Mouse (Mus musculus) stomach, embryonic 14.5 days (tissue): ENCODE measurements at regions not wholly inside any gene's neighbourhood (a gene's known extent, or its start where the extent isn't known, plus 50 kb on each side); places are given as distances from the start of the nearest gene placed in this dataset.
A peak's percentile ranks its signal among the peaks of the same experiment; 100 is the strongest.

Experiments used
- ATAC-seq: fragments of 200-750 bp; cut with Nextera tagmentation; 2 replicates; pipeline ENCODE4 v1.8.0; 2017; ENCODE audit warnings: low read depth, moderate TSS enrichment; ENCODE audit not compliant: insufficient number of reproducible peaks, insufficient read depth, low FRiP score
- H3K27ac ChIP-seq: fragments of 300-500 bp; sonication (generic); 2 replicates; pipeline ENCODE4 v1.5.1; 2014; ENCODE audit warnings: mild to moderate bottlenecking, low read length, moderate library complexity, mixed read lengths
- H3K27me3 ChIP-seq: fragments of 300-500 bp; sonication (generic); 2 replicates; pipeline ENCODE4 v1.6.1; 2014; ENCODE audit warnings: low read length, control low read depth, mixed read lengths; ENCODE audit not compliant: control insufficient read depth, insufficient read depth
- H3K36me3 ChIP-seq: fragments of 300-500 bp; sonication (generic); 2 replicates; pipeline ENCODE4 v1.6.1; 2014; ENCODE audit warnings: mild to moderate bottlenecking, control low read depth, low read length, moderate library complexity, mixed read lengths; ENCODE audit not compliant: control insufficient read depth, insufficient read depth
- H3K4me1 ChIP-seq: fragments of 300-500 bp; sonication (generic); 2 replicates; pipeline ENCODE4 v1.6.1; 2014; ENCODE audit warnings: low read length, control low read depth, mixed read lengths; ENCODE audit not compliant: control insufficient read depth, insufficient read depth
- H3K4me2 ChIP-seq: fragments of 300-500 bp; sonication (generic); replicated peaks from 2 replicates; pipeline ENCODE4 v1.6.1; 2014; ENCODE audit warnings: low read depth, low read length, control low read depth
- H3K4me3 ChIP-seq: fragments of 300-500 bp; sonication (generic); 2 replicates; pipeline ENCODE4 v1.5.1; 2014; ENCODE audit warnings: low read depth, low read length, control low read depth
- H3K9ac ChIP-seq: fragments of 300-500 bp; sonication (generic); replicated peaks from 2 replicates; pipeline ENCODE4 v1.6.1; 2014; ENCODE audit warnings: low read depth, mild to moderate bottlenecking, control low read depth, low read length, moderate library complexity, mixed read lengths
- H3K9me3 ChIP-seq: fragments of 300-500 bp; sonication (generic); 2 replicates; pipeline ENCODE4 v1.6.1; 2016; ENCODE audit warnings: low read depth, low read length, control low read depth; ENCODE audit not compliant: control insufficient read depth
- WGBS: fragments of 180-500 bp; shearing (Covaris S2); extraction: QIAGEN DNeasy Blood & Tissue Kit; methylation state at CpG from one replicate; pipeline ENCODE4 v1.1.7; 2014; 5-methylcytosine and 5-hydroxymethylcytosine counted together

DNA sequence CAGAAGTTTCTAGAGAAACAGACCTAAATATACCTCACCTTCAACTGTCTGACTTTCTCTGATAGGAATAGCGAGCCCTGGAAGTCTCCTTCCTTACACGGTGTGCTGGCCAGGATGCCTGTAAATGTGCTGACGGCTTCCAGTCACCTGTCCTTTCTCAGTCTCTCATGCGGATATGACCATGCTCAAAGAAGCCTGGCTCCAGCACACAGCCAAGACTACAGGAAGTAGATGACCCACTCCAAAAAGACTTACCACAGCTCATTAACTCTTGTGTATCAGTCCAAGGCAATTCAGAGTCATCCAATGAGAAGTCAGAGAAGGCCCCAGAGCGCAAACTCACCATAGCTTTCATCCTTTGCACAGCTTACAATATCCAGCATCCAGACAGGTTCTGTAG lies 186.3 kb downstream of the Synb start:
- Histone ChIP-seq H3K36me3 (no peaks in the 10 kb centered on the region), H3K4me3 (no peak overlapping the region), H3K4me2 (no peak overlapping the region), H3K27ac (no peak overlapping the region), H3K27me3 (no peaks in the 10 kb centered on the region), H3K9me3 (no peaks in the 10 kb centered on the region), H3K9ac (no peak overlapping the region), H3K4me1 (no peaks in the 10 kb centered on the region)
- no peak for ATAC-seq
- WGBS, result 90% methylated on average over 5 of the region's 5 CpGs

DNA sequence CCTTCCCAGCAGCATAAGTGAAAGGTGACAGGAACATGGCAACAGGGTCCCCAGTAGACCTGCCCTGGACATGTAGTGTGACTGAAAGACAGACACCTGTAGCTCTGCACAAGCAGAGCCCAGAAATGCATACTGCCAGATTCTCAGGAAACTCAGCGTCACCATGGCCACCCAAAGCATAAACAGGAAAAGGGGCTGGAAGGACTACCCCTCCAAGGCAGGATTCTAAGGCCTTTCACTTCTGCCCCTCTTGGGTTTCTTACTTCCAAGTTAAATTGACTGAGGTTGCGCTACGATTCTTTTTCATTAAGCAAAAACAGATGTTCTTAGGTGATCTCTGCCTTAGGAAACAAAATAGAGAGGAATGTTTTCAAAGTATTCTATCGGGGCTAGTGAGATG lies 189.5 kb downstream of the Synb start:
- H3K4me3 ChIP-seq, result no peak overlapping the region
- H3K4me2 ChIP-seq, result no peak overlapping the region
- no peak overlapping the region for H3K9ac ChIP-seq
- no peaks in the 10 kb centered on the region for H3K4me1 ChIP-seq
- H3K36me3 ChIP-seq, result no peaks in the 10 kb centered on the region
- H3K27me3 ChIP-seq, result no peaks in the 10 kb centered on the region
- 77% methylated on average over 4 of the region's 4 CpGs for WGBS
- H3K9me3 ChIP-seq, result no peaks in the 10 kb centered on the region
- H3K27ac ChIP-seq, result no peak overlapping the region
- ATAC-seq, result no peak

DNA sequence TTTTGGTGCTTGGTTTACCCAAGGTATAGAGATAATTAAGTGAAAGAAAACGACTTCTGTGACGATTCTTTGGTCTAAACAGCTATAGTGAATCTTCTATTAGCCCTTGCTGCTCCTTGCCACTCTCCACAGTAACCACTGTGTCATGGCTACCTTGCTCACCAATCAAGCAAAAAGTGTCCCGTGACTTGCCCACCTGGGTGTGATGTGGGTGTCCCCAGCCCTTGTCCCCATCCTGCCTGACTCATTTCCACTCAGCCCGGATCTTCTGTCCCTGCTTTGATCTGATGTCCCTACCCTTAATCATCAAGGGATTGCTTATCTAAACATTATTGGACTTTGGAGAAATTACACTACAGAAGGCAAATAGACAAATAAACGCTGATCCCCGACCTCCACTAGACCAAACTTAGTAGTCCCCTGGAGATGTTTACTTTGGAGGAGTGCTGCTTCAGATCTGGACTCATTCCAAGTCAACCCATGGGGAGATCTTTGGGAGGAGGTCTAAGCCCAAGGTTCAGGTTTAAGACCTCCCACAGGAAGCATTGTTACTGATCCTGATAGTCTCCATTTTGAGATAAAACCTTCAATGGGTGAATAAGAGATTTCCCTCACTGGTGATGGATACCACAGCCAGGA lies 190.6 kb downstream of the Synb start:
- WGBS, result 60% methylated on average over 6 of the region's 6 CpGs
- Histone ChIP-seq H3K9me3 (no peaks in the 10 kb centered on the region), H3K27ac (no peak overlapping the region), H3K27me3 (no peaks in the 10 kb centered on the region), H3K4me1 (no peaks in the 10 kb centered on the region), H3K4me3 (no peak overlapping the region), H3K4me2 (no peak overlapping the region), H3K9ac (no peak overlapping the region), H3K36me3 (no peaks in the 10 kb centered on the region)
- peak; percentile 65 for ATAC-seq

DNA sequence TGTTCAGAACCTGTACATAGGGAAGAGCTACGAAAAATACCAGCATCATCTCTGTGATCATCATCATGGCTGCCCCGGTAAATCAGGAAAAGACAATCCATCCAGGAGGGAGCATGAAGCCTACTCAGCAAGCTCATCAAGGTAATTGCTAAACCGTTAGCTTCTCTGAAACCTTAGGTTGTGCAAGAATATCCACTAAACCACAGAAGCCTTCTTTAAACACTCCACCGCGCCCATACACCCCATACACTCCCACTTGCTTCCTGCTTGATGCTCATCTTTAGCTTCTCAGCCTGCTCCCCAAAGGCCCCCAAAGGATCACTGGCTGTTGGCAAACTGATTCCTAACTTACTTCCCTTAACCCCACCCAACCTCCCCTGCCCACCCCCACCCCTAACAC lies 193.2 kb downstream of the Synb start:
- no peak for ATAC-seq
- Histone ChIP-seq H3K36me3 (no peaks in the 10 kb centered on the region), H3K27me3 (no peaks in the 10 kb centered on the region), H3K4me3 (no peak overlapping the region), H3K9me3 (no peaks in the 10 kb centered on the region), H3K4me2 (no peak overlapping the region), H3K9ac (no peak overlapping the region), H3K27ac (no peak overlapping the region), H3K4me1 (no peaks in the 10 kb centered on the region)
- 90% methylated on average over 5 of the region's 5 CpGs for WGBS

DNA sequence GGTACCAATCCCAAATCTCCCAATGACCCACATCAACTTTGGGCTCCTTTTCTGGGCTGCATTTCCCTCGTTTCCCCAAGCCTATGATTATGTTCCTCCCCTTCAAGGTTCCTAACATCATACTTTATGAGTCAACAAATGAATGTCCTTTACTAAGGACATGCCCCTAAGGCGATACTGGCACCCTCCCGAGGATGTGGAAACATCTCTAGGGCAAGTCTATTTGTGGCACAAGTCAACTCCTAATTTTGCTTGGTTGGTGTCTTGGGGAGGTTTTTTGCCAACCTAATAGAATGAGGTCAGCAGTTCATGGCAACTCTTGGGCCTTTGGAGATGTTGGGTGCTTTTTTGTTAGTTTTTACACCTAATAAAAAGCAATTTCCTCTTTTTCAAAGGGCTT lies 198.5 kb downstream of the Synb start:
- ATAC-seq, result no peak

More for the DNA sequence above, 198.5 kb downstream of the Synb start:
- Histone ChIP-seq H3K9me3 (no peaks in the 10 kb centered on the region), H3K4me3 (no peak overlapping the region), H3K36me3 (no peaks in the 10 kb centered on the region), H3K4me2 (no peak overlapping the region), H3K27ac (no peak overlapping the region), H3K4me1 (no peaks in the 10 kb centered on the region), H3K9ac (no peak overlapping the region), H3K27me3 (no peaks in the 10 kb centered on the region)
- 86% methylated on average over 3 of the region's 3 CpGs for WGBS
